Mouse (Mus musculus): ENCODE measurements around the gene Pclo.

DNA sequence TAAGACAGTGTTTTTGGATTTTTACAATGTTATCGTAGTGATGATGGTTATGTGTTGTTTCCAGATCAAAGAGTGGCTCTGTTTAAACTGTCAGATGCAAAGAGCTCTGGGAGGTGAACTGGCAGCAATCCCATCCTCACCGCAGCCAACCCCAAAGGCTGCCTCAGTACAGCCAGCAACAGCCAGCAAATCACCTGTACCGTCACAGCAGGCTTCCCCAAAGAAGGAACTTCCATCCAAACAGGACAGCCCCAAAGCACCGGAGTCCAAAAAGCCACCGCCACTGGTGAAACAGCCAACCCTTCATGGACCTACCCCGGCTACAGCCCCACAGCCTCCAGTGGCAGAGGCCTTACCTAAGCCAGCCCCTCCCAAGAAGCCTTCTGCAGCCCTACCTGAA is 24.6 kb downstream of the Pclo start:
- no peak for TF ChIP-seq CTCF (IDR thresholded peaks at IDR 0.05; ENCODE audit: low read depth)
- no peak for TF ChIP-seq EP300 (IDR thresholded peaks at IDR 0.05; ENCODE audit: low read depth)

All from liver, embryonic 14.5 days (tissue).